Mouse (Mus musculus) embryonic fibroblast, embryonic 13.5 days (primary cell): ENCODE results near the gene Lat.

Source experiments
- CTCF ChIP-seq: IDR thresholded peaks from 2 replicates; pipeline ENCODE4 v1.5.1; 2011; ENCODE audit warnings: mild to moderate bottlenecking, control low read depth, low read length, moderate library complexity, borderline replicate concordance; ENCODE audit not compliant: insufficient read depth
- POLR2A ChIP-seq: IDR thresholded peaks from 2 replicates; pipeline ENCODE4 v1.6.1; 2011; ENCODE audit warnings: low read depth, mild to moderate bottlenecking, control low read depth, low read length, moderate library complexity

GRCm38 (mm10) chr7:126399548-126399947 is 30.2 kb upstream of the Lat start:
- peak; percentile 36; the same call in 1 of the 2 replicates for TF ChIP-seq CTCF
- no peak for TF ChIP-seq POLR2A
